Mouse (Mus musculus): ENCODE results near the gene Hdlbp.

DNA sequence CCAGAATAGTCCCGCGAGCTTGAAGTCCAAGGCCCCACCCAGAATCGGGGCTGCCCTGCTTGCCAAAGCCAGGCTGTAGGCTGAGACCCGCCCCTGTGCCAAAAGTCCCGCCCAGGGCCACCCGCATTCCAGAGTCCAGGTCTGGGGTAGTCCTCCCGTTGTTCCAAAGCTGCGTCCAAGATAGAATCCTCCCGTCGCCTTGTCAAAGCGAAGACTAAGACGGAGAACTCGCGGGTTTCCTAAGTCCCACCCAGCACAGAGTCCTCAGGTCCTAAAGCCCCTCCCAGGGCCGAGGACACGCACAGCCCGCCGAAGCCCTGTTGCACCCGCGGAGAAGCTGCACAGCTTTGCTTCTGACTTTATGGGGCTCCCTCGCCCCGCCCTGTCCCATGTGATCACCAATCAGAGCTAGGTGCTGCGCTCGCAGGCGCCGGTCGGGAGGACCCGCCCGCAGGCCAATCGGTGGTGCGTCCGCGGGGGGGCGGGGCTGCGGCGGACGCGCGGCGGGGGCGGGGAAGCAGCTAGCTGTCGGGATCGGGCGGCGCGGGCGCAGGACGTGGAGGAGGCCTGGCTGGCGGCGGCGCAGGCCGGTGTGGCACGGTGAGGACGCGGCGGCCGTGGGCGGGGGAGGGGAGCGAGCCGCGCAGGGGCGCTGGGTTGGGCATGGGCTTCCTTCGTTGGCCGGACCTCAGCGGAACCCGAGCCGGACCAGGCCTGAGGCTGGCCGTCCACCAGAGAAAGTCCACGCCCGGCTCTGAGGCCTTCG lies 33.2 kb upstream of the Hdlbp start, which contains the start of gene Farp2:
- TF ChIP-seq EP300 (IDR thresholded peaks at IDR 0.05) (no peak), CTCF (IDR thresholded peaks at IDR 0.05) (no peak)

Measured in lung, postnatal 0 days (tissue).